Mouse (Mus musculus): Measurements from ENCODE around the gene Gemin2. TPM values are rescaled to one million over a fixed set of nuclear protein-coding genes. Genes with fewer than 3 reads are reported as not detected.

The Gemin2 gene
- polyA plus RNA-seq, 1 experiment, result 2.9 TPM

- Histone ChIP-seq H3K4me1 (ENCODE audit: control insufficient read depth, insufficient read depth, low read length) (no peaks in the 10 kb centered on the region), H3K4me3 (replicated peaks; ENCODE audit: extremely low read depth, low read depth, low read length) (no peak overlapping the region)
- no peak for DNase-seq
- WGBS, result 75% methylated on average over 8 of the region's 8 CpGs
- TF ChIP-seq CTCF (IDR thresholded peaks at IDR 0.05; ENCODE audit: insufficient read depth, low read length), result no peak
- TF ChIP-seq POLR2A (IDR thresholded peaks at IDR 0.05; ENCODE audit: borderline replicate concordance, extremely low read depth, low read depth, low read length), result no peak
Measured at GRCm38 (mm10) chr12:59017970-59018369, 4.8 kb downstream of the Gemin2 start.

DNA sequence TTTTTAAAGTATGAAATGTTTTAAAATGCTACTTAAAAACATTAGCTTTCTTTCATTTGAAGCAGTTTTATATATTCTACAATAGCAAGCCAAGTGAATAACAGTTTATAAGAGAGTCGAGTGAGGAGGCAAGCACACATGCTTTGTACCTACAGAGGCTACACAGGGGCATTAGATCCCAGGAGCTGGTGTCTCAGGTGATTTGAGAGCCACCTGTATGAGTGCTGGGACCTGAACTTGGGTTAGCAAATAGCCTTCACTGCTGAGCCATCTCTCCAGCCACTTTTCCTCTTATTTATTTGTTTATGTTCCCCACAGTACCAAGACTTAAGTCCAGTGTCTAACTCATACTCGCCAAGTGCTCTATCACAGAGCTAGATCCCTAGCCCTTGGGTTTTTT lies 6.7 kb downstream of the Gemin2 start:
- no peak for DNase-seq

DNA sequence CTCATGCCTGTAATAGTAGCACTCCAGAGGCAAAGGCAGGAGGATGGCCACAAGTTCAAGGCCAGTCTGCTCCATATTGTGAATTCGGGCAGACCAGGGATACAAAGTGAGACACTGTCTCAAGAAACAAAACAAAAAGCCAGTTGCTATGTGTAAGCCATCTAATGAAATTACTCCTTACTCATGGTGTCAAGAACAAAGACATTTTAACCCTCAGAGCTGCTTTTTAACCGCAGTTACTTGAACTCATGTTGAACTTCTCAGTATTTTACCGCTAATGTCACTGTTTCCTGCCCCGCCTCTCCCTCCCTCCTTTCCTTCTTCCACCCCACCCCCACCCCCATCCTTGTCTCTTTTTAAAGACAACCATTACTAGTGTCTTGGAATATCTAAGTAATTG lies 8.1 kb downstream of the Gemin2 start:
- TF ChIP-seq CTCF (IDR thresholded peaks at IDR 0.05; ENCODE audit: insufficient read depth, low read length), result no peak
- TF ChIP-seq POLR2A (IDR thresholded peaks at IDR 0.05; ENCODE audit: borderline replicate concordance, extremely low read depth, low read depth, low read length), result no peak
- no peak for DNase-seq
- no peak overlapping the region for H3K4me3 ChIP-seq (replicated peaks; ENCODE audit: extremely low read depth, low read depth, low read length)
- 71% methylated on average over 4 of the region's 4 CpGs for WGBS
- no peaks in the 10 kb centered on the region for H3K4me1 ChIP-seq (ENCODE audit: control insufficient read depth, insufficient read depth, low read length)

More for the DNA sequence above, 6.7 kb downstream of the Gemin2 start:
- WGBS, result 86% methylated on average over 2 of the region's 2 CpGs
- H3K4me1 ChIP-seq (ENCODE audit: control insufficient read depth, insufficient read depth, low read length), result no peaks in the 10 kb centered on the region
- no peak overlapping the region for H3K4me3 ChIP-seq (replicated peaks; ENCODE audit: extremely low read depth, low read depth, low read length)
- TF ChIP-seq CTCF (IDR thresholded peaks at IDR 0.05; ENCODE audit: insufficient read depth, low read length) (no peak), POLR2A (IDR thresholded peaks at IDR 0.05; ENCODE audit: borderline replicate concordance, extremely low read depth, low read depth, low read length) (no peak)

DNA sequence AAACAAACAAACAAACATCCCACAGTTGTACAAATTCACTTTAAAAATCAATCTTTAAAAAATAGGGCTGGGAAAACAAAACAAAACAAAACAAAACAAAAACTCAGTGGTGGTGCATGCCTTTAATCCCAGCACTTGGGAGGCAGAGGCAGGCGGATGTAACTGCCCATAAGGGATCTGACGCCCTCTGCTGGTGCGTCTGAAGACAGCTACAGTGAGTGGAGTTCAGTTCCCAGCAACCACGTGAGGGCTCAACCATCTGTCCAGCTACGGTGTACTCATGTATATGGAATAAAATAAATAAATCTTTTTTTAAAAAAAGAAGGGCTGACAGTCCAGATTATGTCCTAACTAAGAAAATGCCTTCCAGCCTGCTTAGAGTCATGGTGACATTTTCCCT lies 18.9 kb downstream of the Gemin2 start:
- 68% methylated on average over 5 of the region's 5 CpGs for WGBS
- no peak overlapping the region for H3K4me3 ChIP-seq (replicated peaks; ENCODE audit: extremely low read depth, low read depth, low read length)
- no peaks in the 10 kb centered on the region for H3K4me1 ChIP-seq (ENCODE audit: control insufficient read depth, insufficient read depth, low read length)
- no peak for DNase-seq
- TF ChIP-seq POLR2A (IDR thresholded peaks at IDR 0.05; ENCODE audit: borderline replicate concordance, extremely low read depth, low read depth, low read length), result no peak
- peak; percentile 24; the same call in 1 of the 2 replicates for TF ChIP-seq CTCF (IDR thresholded peaks at IDR 0.05; ENCODE audit: insufficient read depth, low read length)

DNA sequence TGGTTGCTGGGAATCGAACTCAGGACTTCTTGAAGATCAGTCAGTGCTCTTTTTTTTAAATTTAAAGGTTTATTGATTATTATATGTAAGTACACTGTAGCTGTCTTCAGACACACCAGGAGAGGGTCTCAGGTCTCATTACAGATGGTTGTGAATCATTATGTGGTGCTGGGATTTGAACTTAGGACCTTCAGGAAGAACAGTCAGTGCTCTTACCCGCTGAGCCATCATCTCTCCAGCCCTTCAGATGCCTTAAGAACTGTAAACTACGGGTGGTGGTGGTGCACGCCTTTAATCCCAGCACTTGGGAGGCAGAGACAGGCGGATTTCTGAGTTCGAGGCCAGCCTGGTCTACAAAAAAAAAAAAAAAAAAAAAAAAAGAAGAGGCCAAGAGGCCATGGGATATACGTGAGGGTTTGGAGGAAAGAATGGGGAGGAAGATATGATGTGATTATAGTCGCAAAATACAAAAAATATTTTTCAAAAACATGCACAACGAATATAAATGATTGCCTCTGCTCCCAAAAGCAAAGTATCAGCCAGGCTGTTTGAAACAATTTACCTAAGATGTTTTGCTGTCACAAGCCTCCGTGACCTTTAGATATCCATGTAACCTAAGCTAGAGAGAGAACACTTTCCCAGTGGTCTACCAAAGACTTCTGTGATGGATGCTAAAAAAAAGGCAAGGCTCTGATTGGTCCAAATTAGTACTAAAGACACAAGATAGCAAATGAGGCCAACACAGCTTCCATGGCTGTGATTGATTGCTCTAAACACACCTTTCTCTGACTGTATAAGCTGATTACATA lies 26.2 kb downstream of the Gemin2 start:
- 69% methylated on average over 10 of the region's 10 CpGs for WGBS
- TF ChIP-seq CTCF (IDR thresholded peaks at IDR 0.05; ENCODE audit: insufficient read depth, low read length), result no peak
- no peak for TF ChIP-seq POLR2A (IDR thresholded peaks at IDR 0.05; ENCODE audit: borderline replicate concordance, extremely low read depth, low read depth, low read length)
- no peak for DNase-seq

DNA sequence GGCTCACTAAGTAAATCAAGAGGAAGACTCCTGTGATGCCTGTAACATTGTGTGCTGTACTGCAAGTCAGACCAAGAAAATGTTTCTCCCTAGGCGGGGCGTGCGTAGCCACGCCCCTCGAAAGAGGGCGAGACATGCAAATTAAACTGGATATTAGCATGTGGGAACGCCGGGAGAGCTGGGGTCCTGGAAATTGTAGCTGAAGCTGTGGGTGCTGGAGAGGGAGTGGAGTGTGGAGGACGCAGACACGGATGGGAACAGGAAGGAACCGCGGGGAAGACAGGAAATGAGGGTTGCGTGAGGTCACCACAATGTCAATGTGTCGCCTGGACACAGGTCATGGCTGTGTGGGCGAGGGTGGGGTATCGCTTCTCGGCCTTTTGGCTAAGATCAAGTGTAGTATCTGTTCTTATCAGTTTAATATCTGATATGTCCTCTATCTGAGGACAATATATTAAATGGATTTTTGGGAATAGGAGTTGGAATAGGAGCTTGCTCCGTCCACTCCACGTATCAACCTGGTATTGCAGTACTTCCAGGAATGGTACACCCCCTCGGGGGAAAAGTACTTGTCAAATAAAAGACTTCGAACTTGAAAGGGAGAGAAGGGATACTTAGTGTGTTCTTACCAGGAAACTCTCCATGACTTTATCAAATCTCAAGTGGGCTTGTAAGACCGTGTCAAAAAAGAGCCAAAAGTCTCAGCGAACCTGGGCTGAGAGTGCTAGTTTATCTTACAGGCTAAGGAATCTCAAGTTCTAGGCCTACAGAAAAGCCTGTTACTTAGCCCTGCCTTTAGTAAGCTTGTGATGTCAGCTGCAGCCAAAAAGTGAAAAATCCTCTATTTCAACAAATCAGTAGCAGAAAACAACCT lies 27.0 kb downstream of the Gemin2 start:
- peak; percentile 40 for DNase-seq
- no peak for TF ChIP-seq CTCF (IDR thresholded peaks at IDR 0.05; ENCODE audit: insufficient read depth, low read length)
- peak; percentile 78; the same call in 1 of the 2 replicates for TF ChIP-seq POLR2A (IDR thresholded peaks at IDR 0.05; ENCODE audit: borderline replicate concordance, extremely low read depth, low read depth, low read length)
- H3K4me3 ChIP-seq (replicated peaks; ENCODE audit: extremely low read depth, low read depth, low read length), result peak overlapping the region; percentile 78
- WGBS, result 11% methylated on average over 23 of the region's 23 CpGs
- H3K4me1 ChIP-seq (ENCODE audit: control insufficient read depth, insufficient read depth, low read length), result peaks cover 2% of the 10 kb centered on the region; the same call in 1 of the 2 replicates

More for the DNA sequence above, 26.2 kb downstream of the Gemin2 start:
- Histone ChIP-seq H3K4me1 (ENCODE audit: control insufficient read depth, insufficient read depth, low read length) (peaks cover 2% of the 10 kb centered on the region; the same call in 1 of the 2 replicates), H3K4me3 (replicated peaks; ENCODE audit: extremely low read depth, low read depth, low read length) (no peak overlapping the region)

- 21% methylated on average over 7 of the region's 7 CpGs for WGBS
Measured at GRCm38 (mm10) chr12:59040851-59041250, 27.7 kb downstream of the Gemin2 start.

DNA sequence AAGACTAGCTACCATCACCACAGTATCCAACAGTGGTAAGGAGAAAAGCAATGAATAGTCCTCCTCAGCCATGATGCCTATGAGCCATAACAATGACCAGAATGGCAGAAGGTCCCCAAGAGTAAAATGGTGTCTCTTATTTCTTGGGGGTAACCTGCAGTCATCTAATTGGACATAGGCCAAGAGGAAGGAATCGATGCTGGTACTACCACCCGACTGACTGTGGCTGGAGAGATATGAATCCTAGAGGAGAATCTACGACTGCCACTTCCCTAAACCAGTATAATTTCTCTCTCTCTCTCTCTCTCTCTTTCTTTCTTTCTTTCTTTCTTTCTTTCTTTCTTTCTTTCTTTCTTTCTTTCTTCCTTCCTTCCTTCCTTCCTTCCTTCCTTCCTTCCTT lies 39.3 kb downstream of the Gemin2 start:
- Histone ChIP-seq H3K4me1 (ENCODE audit: control insufficient read depth, insufficient read depth, low read length) (peaks cover 6% of the 10 kb centered on the region), H3K4me3 (replicated peaks; ENCODE audit: extremely low read depth, low read depth, low read length) (no peak overlapping the region)
- no peak for TF ChIP-seq POLR2A (IDR thresholded peaks at IDR 0.05; ENCODE audit: borderline replicate concordance, extremely low read depth, low read depth, low read length)
- TF ChIP-seq CTCF (IDR thresholded peaks at IDR 0.05; ENCODE audit: insufficient read depth, low read length), result no peak
- 80% methylated on average over 3 of the region's 3 CpGs for WGBS
- DNase-seq, result no peak

More at GRCm38 (mm10) chr12:59040851-59041250, 27.7 kb downstream of the Gemin2 start:
- TF ChIP-seq CTCF (IDR thresholded peaks at IDR 0.05; ENCODE audit: insufficient read depth, low read length), result no peak
- TF ChIP-seq POLR2A (IDR thresholded peaks at IDR 0.05; ENCODE audit: borderline replicate concordance, extremely low read depth, low read depth, low read length), result no peak
- Histone ChIP-seq H3K4me3 (replicated peaks; ENCODE audit: extremely low read depth, low read depth, low read length) (no peak overlapping the region), H3K4me1 (ENCODE audit: control insufficient read depth, insufficient read depth, low read length) (peaks cover 2% of the 10 kb centered on the region; the same call in 1 of the 2 replicates)
- no peak for DNase-seq

- Histone ChIP-seq H3K4me1 (ENCODE audit: control insufficient read depth, insufficient read depth, low read length) (peaks cover 6% of the 10 kb centered on the region), H3K4me3 (replicated peaks; ENCODE audit: extremely low read depth, low read depth, low read length) (no peak overlapping the region)
- 87% methylated on average over 5 of the region's 5 CpGs for WGBS
- no peak for DNase-seq
- TF ChIP-seq CTCF (IDR thresholded peaks at IDR 0.05; ENCODE audit: insufficient read depth, low read length) (no peak), POLR2A (IDR thresholded peaks at IDR 0.05; ENCODE audit: borderline replicate concordance, extremely low read depth, low read depth, low read length) (no peak)
Measured at GRCm38 (mm10) chr12:59053166-59053565, 40.0 kb downstream of the Gemin2 start.
